Mouse (Mus musculus) megakaryocyte, embryonic 14.5 days (primary cell): ENCODE data around the gene Olfr1002.

ENCODE experiments used
- FLI1 ChIP-seq: IDR thresholded peaks from 2 replicates; pipeline ENCODE4 v1.6.1; 2012; ENCODE audit warnings: low read length, inconsistent platforms, mixed read lengths
- GATA1 ChIP-seq: IDR thresholded peaks from 3 replicates; pipeline ENCODE4 v1.6.1; 2012; ENCODE audit warnings: mixed read lengths, low read length, inconsistent platforms, borderline replicate concordance

DNA sequence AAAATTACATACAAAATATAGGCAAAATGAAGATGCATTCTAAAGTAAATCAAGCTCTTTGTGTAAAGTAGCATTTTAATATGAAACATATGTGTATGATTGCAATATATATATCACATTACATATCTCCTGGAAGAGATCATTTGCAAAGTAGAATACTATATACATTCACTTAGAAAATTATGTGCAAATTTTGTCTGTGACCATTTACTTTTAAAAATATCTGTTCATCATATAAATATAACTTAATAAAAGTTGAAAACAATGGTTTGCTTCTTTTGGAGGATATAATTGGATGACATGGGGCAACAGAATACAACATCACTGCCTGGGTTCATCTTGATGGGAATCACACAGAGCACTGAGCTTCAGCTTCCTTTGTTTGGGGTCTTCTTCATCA, 38.6 kb upstream of the Olfr1002 start, which contains the start of gene Olfr1008:
- TF ChIP-seq GATA1 (no peak), FLI1 (no peak)
